Mouse (Mus musculus) G1E (cell line): ENCODE data around the gene Pnmal2. TPM values are rescaled to one million over a fixed set of nuclear protein-coding genes. Genes with fewer than 3 reads are reported as not detected.

Source experiments
- ATAC-seq: 2 replicates; pipeline ENCODE4 v1.8.0; 2016; ENCODE audit warnings: mild to moderate bottlenecking; ENCODE audit not compliant: insufficient number of reproducible peaks, poor library complexity, low FRiP score, severe bottlenecking; ENCODE audit errors: extremely low read depth
- DNase-seq: peaks from one replicate; pipeline ENCODE4 v3.0.0; 2012; ENCODE audit warnings: low spot score
- H3K27me3 ChIP-seq: 2 replicates; pipeline ENCODE4 v1.6.1; 2012; ENCODE audit warnings: mild to moderate bottlenecking, low read length, inconsistent platforms; ENCODE audit not compliant: insufficient read depth
- H3K36me3 ChIP-seq: replicated peaks from 2 replicates; pipeline ENCODE3; 2012; ENCODE audit warnings: mild to moderate bottlenecking, inconsistent platforms
- H3K4me1 ChIP-seq: 2 replicates; pipeline ENCODE4 v1.6.1; 2012; ENCODE audit warnings: low read depth, low read length, inconsistent platforms, mixed read lengths; ENCODE audit not compliant: insufficient read depth
- H3K4me3 ChIP-seq: 2 replicates; pipeline ENCODE4 v1.5.1; 2012; ENCODE audit warnings: low read depth, mild to moderate bottlenecking, inconsistent platforms, low read length, moderate library complexity, mixed read lengths
- H3K9me3 ChIP-seq: replicated peaks from 2 replicates; pipeline ENCODE4 v1.6.1; 2012; ENCODE audit warnings: inconsistent platforms
- CTCF ChIP-seq: IDR thresholded peaks from 2 replicates; pipeline ENCODE4 v1.5.1; 2012; ENCODE audit warnings: low read depth, low read length, inconsistent platforms, mixed read lengths
- GATA1 ChIP-seq: IDR thresholded peaks from 2 replicates; pipeline ENCODE4 v1.6.1; 2012; ENCODE audit warnings: borderline replicate concordance, low read length, inconsistent platforms, mixed read lengths
- GATA2 ChIP-seq: IDR thresholded peaks from 2 replicates; pipeline ENCODE4 v1.6.1; 2012; ENCODE audit warnings: low read depth, low read length, inconsistent platforms, borderline replicate concordance
- POLR2AphosphoS5 ChIP-seq: IDR thresholded peaks from 2 replicates; pipeline ENCODE4 v1.6.1; 2012; ENCODE audit warnings: low read depth, low read length, inconsistent platforms; ENCODE audit not compliant: insufficient replicate concordance
- TAL1 ChIP-seq: conservative IDR thresholded peaks from 2 replicates; pipeline ENCODE4 v1.6.1; 2012; ENCODE audit warnings: low read depth, low read length, inconsistent platforms, mixed read lengths
- polyA plus RNA-seq: library from polyadenylated mRNA; stranded (reverse); fragments of >175 nt; gene quantifications from 2 replicates; pipeline ENCODE4 v1.2.3, GENCODE M21; 2012
- total RNA-seq, 2 experiments: library from RNA; stranded (forward) in 1 of 2; stranded (reverse) in 1 of 2; fragments of 200-1000 nt in 1 of 2; fragments of >200 nt in 1 of 2; fragmentation: Nextera tagmentation in 1 of 2; gene quantifications; 2 replicates each; pipeline ENCODE4 v1.2.3; 2014 to 2017

Pnmal2 gene
- total and polyA plus RNA-seq, 3 experiments, result 0.22 TPM; not detected in 2

DNA sequence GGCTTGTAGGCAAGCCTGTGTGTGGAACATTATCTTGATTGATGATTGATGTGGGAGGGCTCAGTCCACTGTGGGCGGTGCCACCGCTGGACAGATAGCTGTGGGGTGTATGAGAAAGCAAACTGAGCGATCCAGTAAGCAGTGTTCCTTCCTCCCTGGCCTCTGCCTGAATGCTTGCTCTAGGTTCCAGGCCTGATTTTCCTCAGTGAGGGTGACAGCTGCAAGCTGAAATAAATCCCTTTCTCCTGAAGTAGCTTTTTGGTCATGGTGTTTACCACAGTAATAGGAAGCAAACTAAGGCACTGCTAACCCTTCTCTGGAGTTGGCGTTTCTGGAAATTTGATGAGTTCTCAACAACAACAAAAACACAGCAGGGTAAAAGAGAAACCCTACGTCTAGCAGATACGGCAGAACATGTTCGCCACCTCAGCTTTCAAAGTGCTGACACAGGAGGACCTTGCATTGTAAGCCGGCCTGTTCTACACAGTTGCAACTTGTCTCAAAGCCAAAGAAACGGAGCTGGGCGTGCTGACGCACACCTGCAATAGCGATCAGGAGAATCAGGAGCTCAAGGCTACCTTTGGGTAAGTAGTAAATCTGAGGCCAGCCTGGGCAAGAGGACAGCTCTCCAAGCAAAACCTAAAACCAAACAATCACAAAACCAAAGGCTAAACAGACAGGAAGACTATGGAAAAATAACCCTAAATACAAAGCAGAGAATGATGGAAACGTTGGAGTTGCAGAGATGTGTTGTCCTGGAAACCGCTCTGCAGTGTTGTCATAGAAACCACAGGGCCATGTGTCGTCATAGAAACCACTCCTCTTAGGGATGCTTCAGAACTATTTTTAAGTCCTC is 12.2 kb downstream of the Pnmal2 start:
- no peak for ATAC-seq
- TF ChIP-seq GATA1, result no peak
- no peak for TF ChIP-seq TAL1
- TF ChIP-seq CTCF, result no peak
- TF ChIP-seq GATA2, result no peak
- TF ChIP-seq POLR2AphosphoS5, result no peak
- Histone ChIP-seq H3K36me3 (no peaks in the 10 kb centered on the region), H3K27me3 (peaks cover 28% of the 10 kb centered on the region), H3K9me3 (no peaks in the 10 kb centered on the region), H3K4me3 (no peak overlapping the region), H3K4me1 (peaks cover 5% of the 10 kb centered on the region; the same call in 1 of the 2 replicates)
- no peak for DNase-seq

DNA sequence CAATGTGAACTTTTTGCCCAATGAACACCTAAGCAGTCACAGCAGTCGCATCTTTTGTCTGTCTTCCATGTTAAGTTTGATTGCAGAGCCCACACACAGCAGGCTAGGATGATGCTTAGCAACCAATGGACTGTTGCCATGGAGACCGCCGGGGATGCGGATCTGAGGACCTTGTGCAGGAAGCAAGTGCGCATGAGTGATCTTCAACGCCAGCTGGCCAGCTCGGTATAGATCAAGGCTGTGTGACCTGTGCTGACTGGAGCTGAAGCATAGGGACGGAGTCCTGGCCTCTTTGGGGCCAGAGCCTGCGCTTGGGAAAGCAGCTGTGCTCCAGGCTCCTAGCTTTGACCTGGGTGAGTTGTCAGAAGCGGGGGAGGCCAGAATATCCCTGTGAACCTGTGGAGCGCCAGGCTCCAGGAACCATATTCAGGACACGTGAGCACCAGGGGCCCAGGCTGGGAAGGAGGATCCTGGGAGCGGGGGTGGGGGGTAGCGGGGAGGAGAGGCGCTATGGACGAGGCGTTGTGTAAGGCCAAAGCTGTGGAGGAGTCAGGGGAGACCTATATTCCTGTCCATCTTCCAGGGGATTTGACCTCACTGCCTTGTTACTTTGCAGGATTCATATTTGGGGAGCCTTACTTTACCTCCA is 15.2 kb downstream of the Pnmal2 start, which contains the start of gene Pnmal1:
Gene Pnmal1, plus strand, starts transcription at position 141 of the 649 bp plus-strand sequence.
- H3K4me1 ChIP-seq, result peaks cover 4% of the 10 kb centered on the region; the same call in 1 of the 2 replicates
- ATAC-seq, result no peak
- no peaks in the 10 kb centered on the region for H3K36me3 ChIP-seq
- DNase-seq, result no peak
- peaks cover 38% of the 10 kb centered on the region for H3K27me3 ChIP-seq
- H3K4me3 ChIP-seq, result no peak within 1 kb of the TSS
- TF ChIP-seq POLR2AphosphoS5, result no peak
- TF ChIP-seq GATA2, result no peak
- no peak for TF ChIP-seq CTCF
- no peak for TF ChIP-seq TAL1
- no peak for TF ChIP-seq GATA1
- no peaks in the 10 kb centered on the region for H3K9me3 ChIP-seq

DNA sequence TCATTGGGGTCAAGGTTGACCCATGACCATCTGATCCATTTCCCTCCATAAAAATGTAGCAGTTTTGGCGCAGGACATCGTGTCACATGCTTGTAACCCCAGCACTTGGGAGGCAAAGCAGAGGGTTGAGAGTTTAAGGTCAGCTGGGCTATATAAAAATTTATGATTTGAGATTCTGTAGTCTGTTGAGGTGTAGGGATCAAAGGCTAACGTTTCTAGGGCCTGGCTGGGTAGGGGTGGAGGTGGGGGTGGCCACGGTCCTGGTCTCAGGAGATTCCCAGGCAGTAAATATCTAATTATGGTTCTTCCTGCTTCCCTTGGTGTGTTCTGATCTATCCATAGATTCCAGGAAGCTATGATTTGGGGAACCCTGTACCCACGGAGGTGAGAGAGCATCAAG is 17.2 kb downstream of the Pnmal2 start:
- Histone ChIP-seq H3K4me1 (no peaks in the 10 kb centered on the region), H3K27me3 (peaks cover 32% of the 10 kb centered on the region), H3K9me3 (no peaks in the 10 kb centered on the region), H3K4me3 (no peak overlapping the region), H3K36me3 (no peaks in the 10 kb centered on the region)
- DNase-seq (no peak), ATAC-seq (no peak)
- TF ChIP-seq CTCF, result no peak
- no peak for TF ChIP-seq GATA2
- no peak for TF ChIP-seq POLR2AphosphoS5
- TF ChIP-seq TAL1, result no peak
- no peak for TF ChIP-seq GATA1

DNA sequence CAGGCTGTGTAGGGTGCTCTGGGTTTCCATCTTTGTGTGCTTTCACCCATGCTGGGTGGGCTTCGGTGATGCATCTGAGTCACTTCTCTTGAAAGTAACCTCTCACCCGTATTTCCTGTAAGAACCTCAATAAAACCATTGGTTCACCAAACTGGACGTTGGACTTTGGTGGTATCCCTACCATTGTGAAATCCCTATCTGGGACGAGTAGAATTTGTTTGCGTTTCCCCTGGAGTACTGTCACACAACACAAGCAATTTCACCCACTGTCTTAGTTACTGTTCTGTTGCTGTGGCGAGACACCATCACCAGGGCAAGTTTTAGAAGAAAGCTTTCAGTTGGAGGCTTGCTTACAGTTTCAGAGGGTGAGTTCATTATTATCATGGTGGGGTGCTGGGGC is 23.9 kb downstream of the Pnmal2 start:
- no peaks in the 10 kb centered on the region for H3K9me3 ChIP-seq
- TF ChIP-seq CTCF, result no peak
- no peak for TF ChIP-seq TAL1
- no peak for TF ChIP-seq GATA2
- TF ChIP-seq POLR2AphosphoS5, result no peak
- TF ChIP-seq GATA1, result no peak
- ATAC-seq (no peak), DNase-seq (no peak)
- H3K4me3 ChIP-seq, result no peak overlapping the region
- H3K27me3 ChIP-seq, result 0 out of 2 replicates have a peak, but pooled peaks cover 6% of the 10 kb centered on the region
- H3K4me1 ChIP-seq, result peaks cover 4% of the 10 kb centered on the region; the same call in 1 of the 2 replicates
- H3K36me3 ChIP-seq, result no peaks in the 10 kb centered on the region

DNA sequence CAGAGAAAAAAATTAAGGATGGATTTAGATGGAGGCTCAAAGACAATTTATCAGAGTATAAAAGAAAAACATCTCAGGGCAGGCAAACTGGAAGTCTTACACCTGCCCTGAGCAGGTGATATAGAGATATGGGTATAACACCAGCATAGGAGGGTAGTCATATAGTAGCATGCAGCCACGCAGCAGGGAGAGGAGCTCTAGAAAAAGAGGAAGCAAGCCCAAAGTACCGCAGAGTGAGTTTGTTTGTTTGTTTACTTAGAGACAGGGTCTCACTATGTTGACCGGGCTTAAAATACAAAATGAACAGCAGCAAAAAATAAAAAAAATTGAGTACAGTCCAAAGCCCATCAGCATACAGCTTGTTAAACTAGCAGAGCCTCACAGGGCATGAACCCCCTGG is 26.7 kb downstream of the Pnmal2 start:
- TF ChIP-seq CTCF (no peak), GATA2 (no peak), POLR2AphosphoS5 (no peak), TAL1 (no peak), GATA1 (no peak)
- H3K4me3 ChIP-seq, result no peak overlapping the region
- peaks cover 6% of the 10 kb centered on the region for H3K4me1 ChIP-seq
- DNase-seq (no peak), ATAC-seq (no peak)
- no peaks in the 10 kb centered on the region; the same call in 1 of the 2 replicates for H3K27me3 ChIP-seq
- no peaks in the 10 kb centered on the region for H3K36me3 ChIP-seq
- no peaks in the 10 kb centered on the region for H3K9me3 ChIP-seq

DNA sequence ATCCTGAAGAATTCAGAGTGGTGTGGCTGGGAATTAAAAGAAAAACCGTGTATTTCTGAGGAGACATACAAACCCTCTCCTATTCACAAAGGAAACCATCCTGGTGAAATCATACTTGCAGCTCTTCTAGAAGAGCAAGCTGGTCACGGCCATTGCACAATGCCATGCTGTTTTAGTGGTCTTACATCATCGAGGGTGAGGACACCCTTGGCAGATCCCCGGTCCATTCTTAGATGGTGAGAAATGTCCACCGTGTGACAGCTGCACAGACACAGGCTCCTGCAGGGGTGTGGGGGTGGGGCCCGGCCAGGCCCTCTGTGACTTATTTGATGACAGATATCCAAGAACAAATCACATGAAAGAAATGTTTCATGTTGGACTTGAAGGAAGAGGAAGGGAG is 29.5 kb downstream of the Pnmal2 start:
- DNase-seq (no peak), ATAC-seq (no peak)
- Histone ChIP-seq H3K4me3 (no peak overlapping the region), H3K36me3 (no peaks in the 10 kb centered on the region), H3K4me1 (peaks cover 22% of the 10 kb centered on the region), H3K27me3 (peaks cover 2% of the 10 kb centered on the region; the same call in 1 of the 2 replicates), H3K9me3 (no peaks in the 10 kb centered on the region)
- TF ChIP-seq POLR2AphosphoS5 (no peak), GATA2 (no peak), GATA1 (no peak), CTCF (no peak), TAL1 (no peak)
